Mouse (Mus musculus) ES-E14 (cell line): Measurements from ENCODE around the gene Fam186b.

ENCODE experiments used
- MAFK ChIP-seq: IDR thresholded peaks from 2 replicates; pipeline ENCODE4 v1.6.1; 2014; ENCODE audit warnings: mild to moderate bottlenecking, low read depth, low read length, inconsistent platforms; ENCODE audit not compliant: insufficient read depth
- ZNF384 ChIP-seq: IDR thresholded peaks from 2 replicates; pipeline ENCODE4 v1.6.1; 2012; ENCODE audit warnings: low read depth, low read length, inconsistent platforms

DNA sequence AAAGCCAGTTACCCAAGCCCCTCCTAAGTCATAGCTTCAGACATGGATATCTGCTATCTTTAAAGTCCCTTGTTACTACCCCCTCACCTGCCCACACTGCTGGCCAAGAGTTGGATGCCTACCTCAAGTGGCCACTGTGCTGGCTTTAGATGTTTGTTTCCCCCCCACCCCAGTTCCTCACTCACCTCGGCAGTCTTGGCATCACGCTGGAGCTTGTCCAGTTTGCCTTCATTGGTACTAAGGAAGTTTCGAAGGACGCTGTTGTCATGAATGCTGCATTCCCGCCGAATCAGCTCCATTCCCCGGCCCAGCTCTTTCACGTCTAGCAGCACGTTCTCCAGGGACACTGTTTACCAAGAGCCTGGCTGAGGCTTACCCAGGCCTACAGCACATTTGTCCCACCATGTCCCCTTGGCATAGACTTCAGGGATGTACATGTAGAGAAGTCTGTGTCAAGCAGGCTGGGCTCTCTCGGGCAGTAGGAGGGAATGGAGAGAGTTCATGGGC is 24.5 kb upstream of the Fam186b start:
- no peak for TF ChIP-seq MAFK
- no peak for TF ChIP-seq ZNF384
